Mouse (Mus musculus) cerebellum, postnatal 14 days (tissue): ENCODE data around the gene Hcls1.

ENCODE experiments used
- DNase-seq, 2 experiments: peaks; one replicate each; pipeline ENCODE4 v3.0.0; 2021; ENCODE audit warnings: mixed read lengths in 2 of 2

Hcls1 gene

GRCm38 (mm10) chr16:36989999-36990625, 55.3 kb downstream of the Hcls1 start, which contains the start of gene Fbxo40:
Fbxo40 (minus strand) TSS chr16:36990467.
- no peak for DNase-seq

- no peak for DNase-seq
These were observed 62.9 kb downstream of the Hcls1 start for GRCm38 (mm10) chr16:36997650-36998049.

- peak; percentile 53 to 79 for DNase-seq
These were observed 64.7 kb downstream of the Hcls1 start for GRCm38 (mm10) chr16:36999366-36999972.

- no peak for DNase-seq
These were observed 74.5 kb downstream of the Hcls1 start for GRCm38 (mm10) chr16:37009262-37009661.

GRCm38 (mm10) chr16:37010370-37010769, 75.6 kb downstream of the Hcls1 start:
- DNase-seq = peak; percentile 43 to 83

GRCm38 (mm10) chr16:37011061-37011921, 76.5 kb downstream of the Hcls1 start, which contains the start of gene Polq:
Polq (plus strand) TSS chr16:37011786.
- DNase-seq = peak; percentile 95 to 96

- no peak for DNase-seq
These were observed 77.1 kb downstream of the Hcls1 start for GRCm38 (mm10) chr16:37011922-37012289.

GRCm38 (mm10) chr16:37012336-37012735, 77.6 kb downstream of the Hcls1 start:
- DNase-seq = no peak
